Mouse (Mus musculus) heart, embryonic 14.5 days (tissue): Measurements from ENCODE around the gene Map10. TPM values are rescaled to one million over a fixed set of nuclear protein-coding genes. Genes with fewer than 3 reads are reported as not detected.
A peak's percentile ranks its signal among the peaks of the same experiment; 100 is the strongest.

Experiments
- ATAC-seq: fragments of 200-750 bp; cut with Nextera tagmentation; 2 replicates; pipeline ENCODE4 v1.8.0; 2017; ENCODE audit warnings: low read depth, moderate TSS enrichment; ENCODE audit not compliant: insufficient number of reproducible peaks, insufficient read depth, low FRiP score
- H3K27ac ChIP-seq, 2 experiments: fragments of 200-500 bp in 1 of 2; fragments of 300-500 bp in 1 of 2; sonication (generic) in 1 of 2; replicated peaks in 1 of 2; 2 replicates each; pipeline ENCODE4 v1.5.1; 2012 to 2014; ENCODE audit warnings: low read depth in 2 of 2, low read length in 2 of 2, control low read depth in 1 of 2, mild to moderate bottlenecking in 1 of 2, mixed read lengths in 1 of 2; ENCODE audit not compliant: control insufficient read depth in 1 of 2, insufficient read depth in 1 of 2
- H3K27me3 ChIP-seq: fragments of 300-500 bp; sonication (generic); 2 replicates; pipeline ENCODE4 v1.6.1; 2014; ENCODE audit warnings: mild to moderate bottlenecking, low read length, control low read depth; ENCODE audit not compliant: control insufficient read depth, insufficient read depth
- H3K36me3 ChIP-seq: fragments of 300-500 bp; sonication (generic); 2 replicates; pipeline ENCODE4 v1.6.1; 2014; ENCODE audit warnings: mild to moderate bottlenecking, control low read depth, low read length, mixed read lengths; ENCODE audit not compliant: control insufficient read depth, insufficient read depth
- H3K4me1 ChIP-seq, 2 experiments: fragments of 200-500 bp in 1 of 2; fragments of 300-500 bp in 1 of 2; sonication (generic) in 1 of 2; 2 replicates each; pipeline ENCODE4 v1.6.1; 2012 to 2014; ENCODE audit warnings: low read length in 2 of 2, control low read depth in 1 of 2, mixed read lengths in 1 of 2; ENCODE audit not compliant: control insufficient read depth in 2 of 2, insufficient read depth in 2 of 2
- H3K4me2 ChIP-seq: fragments of 300-500 bp; sonication (generic); 2 replicates; pipeline ENCODE4 v1.6.1; 2014; ENCODE audit warnings: mild to moderate bottlenecking, low read length
- H3K4me3 ChIP-seq, 2 experiments: fragments of 200-500 bp in 1 of 2; fragments of 300-500 bp in 1 of 2; sonication (generic) in 1 of 2; 2 replicates each; pipeline ENCODE4 v1.5.1; 2012 to 2014; ENCODE audit warnings: low read length in 2 of 2, mild to moderate bottlenecking in 2 of 2, control low read depth in 1 of 2, low read depth in 1 of 2, moderate library complexity in 1 of 2; ENCODE audit not compliant: control insufficient read depth in 1 of 2, insufficient read depth in 1 of 2
- H3K9ac ChIP-seq: fragments of 300-500 bp; sonication (generic); 2 replicates; pipeline ENCODE4 v1.6.1; 2014; ENCODE audit warnings: mild to moderate bottlenecking, low read length
- H3K9me3 ChIP-seq: fragments of 300-500 bp; sonication (generic); 2 replicates; pipeline ENCODE4 v1.6.1; 2016; ENCODE audit warnings: low read length, control low read depth; ENCODE audit not compliant: control insufficient read depth
- WGBS: fragments of 180-500 bp; shearing (Covaris S2); extraction: QIAGEN DNeasy Blood & Tissue Kit; methylation state at CpG from one replicate; pipeline ENCODE4 v1.1.7; 2014; 5-methylcytosine and 5-hydroxymethylcytosine counted together
- polyA plus RNA-seq: library from polyadenylated mRNA; unstranded; fragments of >200 nt; fragmentation: Nextera tagmentation; extraction: Ambion mirVana; gene quantifications from 2 replicates; pipeline ENCODE4 v1.2.1, GENCODE M21; 2014

Map10 gene
- polyA plus RNA-seq, 1 experiment from 2014 or later, result 7.8 TPM

DNA sequence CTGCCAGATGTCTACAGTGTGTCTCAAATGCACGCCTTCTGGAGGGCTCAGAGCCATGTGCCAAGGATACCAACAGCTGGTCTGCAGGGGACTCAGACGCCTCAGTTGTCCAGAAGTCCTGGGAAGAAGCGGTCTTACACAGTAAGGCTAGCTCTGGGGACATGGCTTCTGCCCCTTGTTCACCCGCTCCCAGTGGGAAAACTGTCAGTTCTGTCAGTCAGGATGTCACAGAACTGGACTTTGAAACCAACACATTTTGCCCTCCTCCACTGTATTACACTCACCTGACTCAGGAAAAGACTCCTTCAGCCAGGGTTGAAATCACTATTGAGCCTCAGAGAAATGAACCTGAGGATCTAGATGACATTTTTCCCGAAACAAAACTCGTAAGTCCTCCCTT lies 802 bp downstream of the Map10 start:
- Histone ChIP-seq H3K36me3 (0 out of 2 replicates have a peak, but pooled peaks cover 6% of the 10 kb centered on the region), H3K27me3 (no peaks in the 10 kb centered on the region), H3K4me3 (peak overlapping the region; percentile 61 to 64), H3K9me3 (peaks cover 22% of the 10 kb centered on the region), H3K9ac (peak overlapping the region; percentile 80), H3K4me2 (peak overlapping the region; percentile 88), H3K27ac (0 out of 4 replicates have a peak overlapping the region, but pooled peaks of 1 of the 2 experiments have one; percentile 64), H3K4me1 (peaks cover 11 to 25% of the 10 kb centered on the region in 2 experiments)
- WGBS, result 96% methylated on average over 6 of the region's 6 CpGs
- no peak for ATAC-seq

DNA sequence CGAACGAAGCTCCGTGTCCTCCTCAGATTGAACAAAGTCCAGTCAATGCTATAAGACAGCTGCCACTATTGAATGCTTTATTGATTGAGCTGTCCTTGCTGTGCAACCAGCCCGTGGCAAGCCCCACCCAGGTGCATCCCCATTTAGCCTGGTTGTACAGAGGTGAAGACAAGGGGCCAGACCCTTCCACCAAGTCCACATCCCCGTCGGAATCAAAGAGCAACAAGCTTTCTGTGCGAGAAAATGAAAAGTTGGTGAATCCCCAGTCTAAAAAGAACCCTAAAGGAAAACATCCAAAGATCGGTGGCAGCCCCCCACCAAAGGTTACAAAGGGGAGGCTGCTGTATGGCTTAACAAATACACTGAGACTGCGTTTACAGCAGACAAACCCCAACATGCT lies 1.3 kb downstream of the Map10 start:
- 99% methylated on average over 9 of the region's 9 CpGs for WGBS
- peaks cover 7 to 21% of the 10 kb centered on the region in 2 experiments; a peak in 3 of 4 replicates for H3K4me1 ChIP-seq
- H3K9ac ChIP-seq, result no peak overlapping the region
- no peak overlapping the region for H3K4me3 ChIP-seq
- H3K4me2 ChIP-seq, result no peak overlapping the region
- H3K27me3 ChIP-seq, result no peaks in the 10 kb centered on the region
- no peak overlapping the region for H3K27ac ChIP-seq
- peaks cover 22% of the 10 kb centered on the region for H3K9me3 ChIP-seq
- ATAC-seq, result no peak
- H3K36me3 ChIP-seq, result 0 out of 2 replicates have a peak, but pooled peaks cover 6% of the 10 kb centered on the region

DNA sequence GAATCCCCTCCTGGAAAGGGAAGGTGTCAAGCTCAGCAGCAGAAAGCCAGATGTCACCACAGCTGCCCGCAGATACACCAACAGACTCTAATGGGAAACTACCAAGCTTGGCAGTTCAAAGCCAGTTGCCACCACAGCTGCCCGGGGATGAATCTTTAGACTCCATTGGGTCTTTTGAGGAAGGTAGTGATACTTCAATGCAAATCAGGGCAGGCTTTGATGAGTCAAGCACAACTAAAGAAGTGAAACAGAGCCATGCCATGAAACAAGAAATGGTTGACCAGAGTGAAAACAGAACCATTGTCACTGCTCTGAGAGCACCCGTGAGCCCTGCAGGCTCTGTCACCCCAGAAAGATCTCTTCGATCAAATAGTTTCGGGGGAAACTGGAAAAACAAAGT lies 1.8 kb downstream of the Map10 start:
- Histone ChIP-seq H3K4me3 (no peak overlapping the region), H3K27ac (no peak overlapping the region), H3K4me2 (no peak overlapping the region), H3K4me1 (peaks cover 5 to 16% of the 10 kb centered on the region in 2 experiments; a peak in 3 of 4 replicates), H3K9ac (no peak overlapping the region), H3K36me3 (0 out of 2 replicates have a peak, but pooled peaks cover 6% of the 10 kb centered on the region), H3K27me3 (no peaks in the 10 kb centered on the region), H3K9me3 (peaks cover 22% of the 10 kb centered on the region)
- WGBS, result 97% methylated on average over 5 of the region's 5 CpGs
- no peak for ATAC-seq

DNA sequence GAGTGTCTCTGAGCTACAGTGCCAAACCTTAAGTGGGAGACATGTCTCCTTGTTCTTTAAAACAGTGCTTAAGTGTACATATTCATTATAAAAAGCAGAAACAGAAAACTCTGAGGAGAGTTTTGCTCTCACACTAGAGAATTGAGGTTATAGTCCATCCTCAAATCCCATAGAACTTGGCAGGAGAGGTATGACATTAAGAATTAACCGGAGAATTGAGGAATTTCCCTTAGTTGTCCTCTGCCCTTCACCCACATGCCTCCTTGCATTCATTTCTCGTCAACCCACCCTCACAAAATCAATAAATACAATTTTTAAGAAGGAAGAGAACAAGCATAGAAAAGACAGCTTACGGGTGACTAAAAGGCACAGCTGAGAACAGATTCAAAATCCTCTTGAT lies 6.2 kb downstream of the Map10 start:
- ATAC-seq, result no peak
- no peak overlapping the region for H3K4me2 ChIP-seq
- no peak overlapping the region for H3K9ac ChIP-seq
- 0 out of 2 replicates have a peak, but pooled peaks cover 6% of the 10 kb centered on the region for H3K36me3 ChIP-seq
- 86% methylated on average over 3 of the region's 3 CpGs for WGBS
- H3K4me1 ChIP-seq, result no peaks in the 10 kb centered on the region
- no peak overlapping the region for H3K4me3 ChIP-seq
- no peak overlapping the region for H3K27ac ChIP-seq
- H3K9me3 ChIP-seq, result peaks cover 16% of the 10 kb centered on the region
- H3K27me3 ChIP-seq, result no peaks in the 10 kb centered on the region

DNA sequence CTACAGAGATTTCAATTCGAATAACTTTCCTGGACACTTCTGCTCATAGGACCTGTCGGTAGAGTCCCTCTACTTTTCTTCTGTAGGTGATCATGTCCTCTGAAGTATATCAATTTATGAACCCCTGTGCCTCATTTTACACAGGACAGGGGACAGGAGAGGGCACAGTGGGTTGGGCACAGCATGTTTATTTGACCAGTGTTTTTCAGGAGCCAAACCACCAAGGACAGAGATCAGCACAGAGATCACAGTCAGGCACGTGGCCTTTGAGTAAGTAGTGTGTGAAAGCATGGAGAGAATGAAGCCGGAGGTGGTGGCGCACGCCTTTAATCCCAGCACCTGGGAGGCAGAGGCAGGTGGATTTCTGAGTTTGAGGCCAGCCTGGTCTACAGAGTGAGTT lies 7.9 kb downstream of the Map10 start:
- H3K4me1 ChIP-seq, result no peaks in the 10 kb centered on the region
- no peak overlapping the region for H3K4me3 ChIP-seq
- no peak for ATAC-seq

DNA sequence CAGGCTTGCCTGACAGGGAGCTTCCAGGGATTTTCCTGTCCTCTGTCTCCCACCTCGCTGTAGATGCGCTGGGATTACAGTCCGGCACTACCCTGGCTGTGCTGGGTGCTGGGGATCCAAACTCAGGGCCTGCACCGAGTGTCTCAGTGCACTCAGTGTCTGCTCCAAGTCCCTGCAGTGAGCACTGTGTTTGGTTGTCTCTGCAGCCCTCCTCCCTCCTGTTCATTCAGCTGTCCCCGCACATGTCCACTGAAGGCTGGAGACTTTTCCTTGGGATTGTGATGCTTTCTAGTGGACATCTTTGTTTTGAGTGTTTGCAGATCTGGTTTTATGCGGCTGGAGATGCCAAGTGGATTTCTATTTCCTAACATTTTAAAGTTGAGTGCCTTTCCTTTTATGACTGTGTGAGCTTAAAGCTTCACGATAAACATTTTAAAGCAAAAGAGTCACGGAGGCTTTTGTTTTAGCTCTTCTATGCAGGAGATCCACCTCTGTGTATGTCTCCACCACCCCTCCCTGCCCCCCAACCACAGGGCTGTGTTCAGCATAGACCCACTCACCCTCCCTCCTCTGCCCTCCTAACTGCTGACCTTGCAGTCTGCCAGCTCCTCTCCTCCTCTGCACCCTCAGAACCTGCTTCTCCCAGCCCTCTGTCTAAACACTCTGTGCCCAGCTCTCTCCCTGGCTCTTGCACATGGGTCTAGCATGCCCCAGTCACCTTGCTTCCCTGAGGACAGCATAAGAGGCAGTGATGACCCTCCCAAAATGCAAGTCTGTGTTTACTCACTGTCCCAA lies 9.4 kb downstream of the Map10 start:
- Histone ChIP-seq H3K36me3 (no peaks in the 10 kb centered on the region), H3K4me3 (no peak overlapping the region), H3K9ac (no peak overlapping the region), H3K9me3 (no peaks in the 10 kb centered on the region), H3K27ac (no peak overlapping the region), H3K4me1 (no peaks in the 10 kb centered on the region), H3K4me2 (no peak overlapping the region), H3K27me3 (no peaks in the 10 kb centered on the region)
- WGBS, result 77% methylated on average over 8 of the region's 8 CpGs
- no peak for ATAC-seq

More for the DNA sequence above, 7.9 kb downstream of the Map10 start:
- Histone ChIP-seq H3K4me2 (no peak overlapping the region), H3K9me3 (no peaks in the 10 kb centered on the region), H3K27me3 (no peaks in the 10 kb centered on the region), H3K27ac (no peak overlapping the region), H3K36me3 (no peaks in the 10 kb centered on the region), H3K9ac (no peak overlapping the region)
- WGBS, result 83% methylated on average over 6 of the region's 6 CpGs

DNA sequence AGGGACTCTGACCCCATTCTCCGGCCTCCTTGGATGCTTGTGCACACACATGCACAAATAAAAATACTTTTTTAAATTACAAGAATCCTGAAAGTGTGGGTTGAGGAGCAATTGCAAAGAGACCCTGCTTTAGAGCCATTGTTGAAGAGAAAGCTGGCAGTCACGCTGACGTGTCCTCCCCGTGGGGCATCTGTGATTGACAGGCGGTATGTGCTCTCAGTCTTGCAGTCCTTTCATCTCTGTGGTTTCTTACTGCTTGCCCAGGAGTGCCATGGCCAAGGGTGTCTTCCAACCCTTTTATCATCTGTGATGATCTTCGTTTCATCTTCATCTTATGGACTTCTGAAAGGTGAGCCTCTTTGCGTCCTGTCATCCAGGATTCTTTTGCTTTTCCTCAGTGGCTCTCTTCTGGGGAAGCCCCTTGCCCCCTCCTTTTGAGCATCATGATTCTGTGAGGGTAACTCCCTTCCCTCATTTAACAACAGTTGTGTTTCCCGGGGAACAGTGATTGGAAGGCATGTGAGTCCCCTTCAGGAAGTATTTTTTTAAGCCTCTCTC lies 11.3 kb downstream of the Map10 start:
- Histone ChIP-seq H3K9ac (no peak overlapping the region), H3K27me3 (no peaks in the 10 kb centered on the region), H3K36me3 (no peaks in the 10 kb centered on the region), H3K4me1 (peaks cover 8% of the 10 kb centered on the region in 2 experiments), H3K27ac (no peak overlapping the region), H3K9me3 (no peaks in the 10 kb centered on the region), H3K4me3 (no peak overlapping the region), H3K4me2 (no peak overlapping the region)
- no peak for ATAC-seq
- 42% methylated on average over 8 of the region's 8 CpGs for WGBS
